Mouse (Mus musculus) spleen, adult 2 months (tissue): ENCODE measurements at regions not wholly inside any gene's neighbourhood (a gene's known extent, or its start where the extent isn't known, plus 50 kb on each side); places are given as distances from the start of the nearest gene placed in this dataset.

Experiments
- CTCF ChIP-seq: fragments of 200-500 bp; IDR thresholded peaks from 2 replicates; pipeline ENCODE4 v1.5.1; 2011; ENCODE audit warnings: mild to moderate bottlenecking, inconsistent platforms; ENCODE audit not compliant: insufficient read depth, insufficient read length, insufficient replicate concordance; ENCODE audit errors: extremely low read depth
- POLR2A ChIP-seq: fragments of 200-500 bp; IDR thresholded peaks from 2 replicates; pipeline ENCODE4 v1.6.1; 2011; ENCODE audit warnings: low read depth, low read length, inconsistent platforms

DNA sequence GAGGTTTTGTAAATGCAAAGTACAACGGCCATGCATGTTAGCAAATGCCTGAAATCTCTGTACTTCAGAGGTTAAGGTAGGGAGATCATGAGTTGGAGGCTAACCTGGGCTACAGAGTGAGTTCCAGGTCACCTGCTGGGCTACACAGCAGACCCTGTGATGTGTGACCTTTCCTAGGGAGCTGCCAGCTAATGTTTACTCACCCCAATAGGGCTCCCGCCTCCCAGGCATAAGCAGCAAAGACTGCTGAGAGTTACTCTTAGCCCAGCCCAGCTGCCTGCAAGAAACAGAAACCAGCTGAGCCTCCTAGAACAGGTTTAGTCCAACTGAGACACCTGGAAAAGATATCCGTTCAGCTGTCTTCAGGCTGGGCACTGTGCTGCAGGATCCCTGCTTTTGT, 169.8 kb upstream of the Ralgapa2 start:
- TF ChIP-seq POLR2A (no peak), CTCF (no peak)
